Mouse (Mus musculus) testis, postnatal 14 days (tissue): ENCODE data around the gene Serpina12.

Experiments
- DNase-seq: peaks from one replicate; pipeline ENCODE4 v3.0.0; 2021; ENCODE audit warnings: low spot score

Serpina12 gene

GRCm38 (mm10) chr12:104044343-104044742 lies at the start of gene Serpina12:
Gene Serpina12, minus strand, starts transcription at chr12:104044443.
- DNase-seq, result no peak

DNA sequence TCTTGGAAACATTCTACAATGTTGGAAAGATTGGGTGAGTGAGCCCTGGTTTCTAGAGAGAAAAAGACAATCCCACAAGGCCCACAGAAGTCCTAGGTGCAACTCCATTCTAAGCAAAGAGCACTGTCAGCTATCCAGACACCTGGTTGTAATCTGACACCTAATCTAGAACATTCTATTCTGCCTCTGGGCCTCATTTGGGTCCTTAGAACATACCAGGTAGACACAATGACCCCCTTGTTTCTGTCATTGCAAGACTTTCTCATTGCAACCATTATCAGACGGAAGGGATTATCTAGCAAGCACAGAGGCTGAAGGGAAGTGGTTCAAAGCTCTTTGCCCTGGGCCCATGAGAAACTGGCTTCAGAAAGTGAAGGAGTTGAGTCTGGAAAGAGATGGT lies 47.1 kb upstream of the Serpina12 start:
- DNase-seq, result no peak

- DNase-seq, result no peak
Measured at GRCm38 (mm10) chr12:104090119-104090518, 45.9 kb upstream of the Serpina12 start.

- DNase-seq, result no peak
Measured at GRCm38 (mm10) chr12:104072286-104072685, 28.0 kb upstream of the Serpina12 start.

GRCm38 (mm10) chr12:104071708-104072107 lies 27.5 kb upstream of the Serpina12 start:
- DNase-seq, result no peak

DNA sequence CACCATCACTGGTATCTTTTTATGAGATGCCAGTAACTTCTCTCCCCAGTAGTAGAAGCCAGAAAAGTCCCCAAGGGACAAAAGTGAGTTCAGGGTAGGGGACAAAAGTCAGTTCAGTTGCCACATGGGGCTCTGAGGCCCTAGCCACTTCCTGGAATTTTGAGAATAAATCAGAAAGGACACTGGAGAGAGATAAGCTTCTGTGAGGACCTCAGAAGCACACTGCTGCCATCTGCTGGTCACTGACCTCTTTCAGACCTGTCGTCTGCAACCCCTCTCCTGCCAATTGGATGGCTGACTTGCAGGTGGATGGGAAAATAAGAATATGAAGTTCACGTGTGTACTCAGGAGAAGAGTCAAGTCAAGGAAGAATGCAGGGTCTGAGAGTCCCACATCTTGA lies 25.4 kb upstream of the Serpina12 start:
- peak; percentile 46 for DNase-seq

DNA sequence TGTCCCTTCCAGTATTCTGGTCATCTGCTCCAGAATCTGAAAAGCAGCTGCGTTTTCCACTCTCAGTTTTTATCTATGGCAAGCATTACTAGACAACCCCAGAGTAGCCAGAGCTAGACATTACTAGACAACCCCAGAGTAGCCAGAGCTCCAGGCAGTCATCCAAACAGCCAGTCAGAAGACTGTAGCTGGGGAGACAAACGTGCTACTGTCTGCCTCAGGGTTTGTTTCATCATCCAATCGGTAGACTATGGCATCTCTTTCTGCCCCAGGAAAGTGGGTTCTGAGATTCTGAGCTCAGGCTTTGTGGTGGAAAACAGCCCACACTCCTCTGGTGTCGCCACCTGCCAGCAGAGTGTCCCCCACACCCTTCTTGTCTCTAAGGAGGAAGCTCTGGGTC lies 23.3 kb upstream of the Serpina12 start:
- DNase-seq, result peak; percentile 71

DNA sequence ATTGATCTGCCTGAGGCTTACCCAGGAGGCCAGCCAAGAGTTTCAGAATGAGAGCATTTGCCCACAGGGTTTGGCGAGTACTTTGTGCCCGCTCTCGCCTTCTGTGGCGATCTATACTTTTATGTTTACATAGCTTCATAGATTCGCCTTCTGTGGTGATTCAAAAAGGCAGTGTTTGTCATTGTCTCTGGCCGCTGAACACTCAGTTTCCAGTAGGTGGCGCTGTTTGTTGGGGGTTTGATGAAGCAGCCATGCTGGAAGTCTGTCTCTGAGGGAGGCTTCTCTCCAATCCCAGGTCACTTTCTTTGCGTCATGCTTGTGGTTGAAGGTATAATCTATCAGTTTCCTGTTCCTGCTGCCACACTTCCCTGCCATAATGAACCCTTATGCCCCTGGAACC lies 22.0 kb upstream of the Serpina12 start:
- peak; percentile 63 for DNase-seq

DNA sequence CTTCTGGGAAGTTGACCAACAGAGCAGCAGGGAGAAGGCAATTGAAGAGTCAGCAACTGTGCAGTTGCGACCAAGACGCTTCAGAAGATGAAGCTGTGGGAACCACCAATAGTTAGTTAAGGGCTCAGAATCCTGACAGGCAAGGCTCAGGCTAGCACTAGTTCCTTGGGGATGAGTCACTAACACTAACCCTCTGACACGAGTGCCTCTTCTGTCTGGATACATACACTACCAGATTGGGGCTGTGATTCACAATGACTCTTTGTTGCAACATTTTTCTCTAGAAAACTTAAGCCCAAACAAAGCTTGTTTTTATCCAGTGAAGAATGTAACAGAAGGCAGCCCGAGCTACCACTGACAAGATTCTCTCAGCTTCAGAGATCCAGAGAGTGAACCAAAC lies 20.8 kb upstream of the Serpina12 start:
- DNase-seq, result peak; percentile 33

DNA sequence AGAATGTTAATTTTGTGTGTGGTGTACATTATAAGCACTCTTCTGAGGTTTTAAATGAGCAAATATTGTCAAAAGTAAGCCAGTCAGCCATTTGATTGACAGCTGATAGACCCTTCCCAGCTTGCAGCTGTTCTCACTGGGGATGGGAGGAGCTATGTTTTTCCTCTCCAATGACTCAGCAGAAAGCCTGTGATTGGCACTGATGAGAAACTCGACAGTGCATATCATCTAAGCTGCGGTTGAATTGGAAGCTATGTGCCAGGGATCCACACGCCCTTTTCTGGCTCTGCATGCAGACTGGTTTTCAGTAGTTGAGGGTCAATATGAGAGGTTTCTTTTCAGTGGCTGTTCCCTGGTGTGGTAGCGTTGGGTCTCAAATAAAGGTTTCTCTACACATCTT lies 20.3 kb upstream of the Serpina12 start:
- no peak for DNase-seq

DNA sequence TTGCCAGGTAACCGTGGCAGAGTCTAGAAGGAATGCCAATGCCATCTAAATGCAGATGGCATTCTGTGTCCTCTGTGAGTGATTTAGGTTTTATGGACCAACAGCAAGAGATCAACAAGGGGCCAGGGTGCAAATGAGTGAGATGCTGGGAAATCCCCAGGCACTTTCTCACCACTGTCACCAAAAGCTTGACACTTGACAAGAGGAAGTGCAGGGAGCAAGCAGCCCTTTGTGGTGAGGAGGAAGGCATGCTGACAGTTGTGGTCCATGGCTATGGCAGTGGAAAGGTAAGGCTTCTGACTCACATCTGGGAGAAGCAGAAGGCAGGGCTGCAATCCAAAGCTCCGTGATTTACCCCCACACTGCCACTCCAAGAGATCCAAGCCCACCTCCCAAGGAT lies 17.6 kb upstream of the Serpina12 start:
- DNase-seq, result no peak

GRCm38 (mm10) chr12:104060126-104060525 lies 15.9 kb upstream of the Serpina12 start:
- no peak for DNase-seq

GRCm38 (mm10) chr12:104057531-104057930 lies 13.3 kb upstream of the Serpina12 start:
- no peak for DNase-seq

- no peak for DNase-seq
Measured at GRCm38 (mm10) chr12:104057050-104057449, 12.8 kb upstream of the Serpina12 start.

- DNase-seq, result no peak
Measured at GRCm38 (mm10) chr12:104055755-104056154, 11.5 kb upstream of the Serpina12 start.

DNA sequence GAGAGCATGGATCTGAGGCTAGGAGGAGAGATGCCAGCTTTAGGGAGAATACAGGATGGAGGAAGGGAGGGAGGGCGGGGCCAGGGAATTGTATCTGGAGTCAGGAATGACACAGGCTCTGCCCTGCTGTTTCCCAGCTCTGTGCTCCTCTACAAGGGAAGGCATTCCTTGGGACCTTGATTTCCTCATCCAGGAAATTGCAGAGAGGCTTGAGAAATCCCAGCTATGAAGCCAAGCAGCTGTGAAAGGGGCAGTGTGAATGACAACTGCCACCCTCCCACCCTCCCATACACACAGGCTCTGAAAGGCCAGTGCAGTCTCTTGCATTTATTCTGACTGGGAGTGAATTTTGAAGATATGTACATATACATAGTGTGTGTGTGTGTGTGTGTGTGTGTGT lies 9.8 kb upstream of the Serpina12 start:
- DNase-seq, result no peak

DNA sequence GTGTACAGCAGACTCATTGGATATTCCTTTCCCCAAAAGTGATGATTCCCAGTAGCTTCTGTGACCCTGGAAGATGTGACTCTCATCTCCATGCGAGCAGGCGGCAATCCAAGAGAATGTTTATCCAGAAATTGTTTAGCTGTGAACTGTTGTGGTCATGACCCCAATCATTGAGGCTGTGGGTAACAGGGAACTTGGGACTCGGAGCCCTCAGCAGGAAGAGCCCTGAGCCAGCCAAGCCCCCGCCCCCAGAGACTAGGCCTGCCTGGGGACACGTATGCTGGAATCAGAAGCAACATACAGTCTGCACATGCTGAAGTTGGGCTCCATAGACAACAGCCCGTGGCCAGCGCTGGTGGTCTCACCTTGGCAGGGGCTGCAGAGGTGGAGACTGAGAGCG lies 1.5 kb upstream of the Serpina12 start:
- no peak for DNase-seq

GRCm38 (mm10) chr12:104042753-104043152 lies 1.5 kb downstream of the Serpina12 start:
- no peak for DNase-seq

GRCm38 (mm10) chr12:104041401-104041800 lies 2.8 kb downstream of the Serpina12 start:
- no peak for DNase-seq

- DNase-seq, result no peak
Measured at GRCm38 (mm10) chr12:104038181-104038580, 6.1 kb downstream of the Serpina12 start.

DNA sequence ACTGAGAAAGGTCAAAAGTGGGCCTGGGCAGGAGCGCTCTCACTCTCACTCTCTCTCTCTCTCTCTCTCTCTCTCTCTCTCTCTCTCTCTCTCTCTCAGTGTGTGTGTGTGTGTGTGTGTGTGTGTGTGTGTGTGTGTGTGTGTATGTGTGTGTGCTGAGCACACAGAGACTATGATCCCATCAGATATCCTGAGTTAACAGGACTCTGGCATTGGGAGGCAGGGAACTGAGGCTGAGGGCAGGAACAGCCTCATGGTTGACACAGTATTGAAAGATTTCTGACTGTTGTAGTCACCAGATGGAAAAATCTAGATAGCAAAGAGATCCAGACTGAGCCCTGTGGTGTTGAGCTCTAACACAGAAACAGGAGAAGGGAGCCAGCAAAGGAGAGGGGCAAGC lies 10.5 kb downstream of the Serpina12 start:
- no peak for DNase-seq

- peak; percentile 29 for DNase-seq
Measured at GRCm38 (mm10) chr12:104029986-104030385, 14.3 kb downstream of the Serpina12 start.

- no peak for DNase-seq
Measured at GRCm38 (mm10) chr12:104015280-104015679, 29.0 kb downstream of the Serpina12 start.

DNA sequence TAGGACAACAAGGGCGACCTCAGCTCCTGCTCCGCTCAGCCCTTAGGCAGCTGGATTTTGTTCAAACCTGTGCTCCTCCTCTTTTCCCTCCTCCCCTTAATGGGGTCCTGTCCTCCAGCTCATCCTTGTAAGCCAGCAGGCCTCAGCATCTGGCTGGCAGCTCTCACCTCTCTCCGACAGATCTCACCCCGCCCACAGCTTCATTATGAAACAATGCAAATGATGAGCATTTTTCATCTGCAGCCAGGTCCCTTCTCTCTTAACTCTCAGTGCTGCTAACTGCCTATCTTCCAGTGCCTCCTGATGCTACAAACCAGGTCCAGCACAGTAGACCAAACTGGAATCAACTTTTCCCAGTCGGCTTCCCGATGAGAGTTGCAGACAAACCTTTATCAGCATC lies 30.6 kb downstream of the Serpina12 start, which contains the start of gene Serpina9:
Gene Serpina9, minus strand, starts transcription at position 136 of the 400 bp plus-strand sequence.
- no peak for DNase-seq

DNA sequence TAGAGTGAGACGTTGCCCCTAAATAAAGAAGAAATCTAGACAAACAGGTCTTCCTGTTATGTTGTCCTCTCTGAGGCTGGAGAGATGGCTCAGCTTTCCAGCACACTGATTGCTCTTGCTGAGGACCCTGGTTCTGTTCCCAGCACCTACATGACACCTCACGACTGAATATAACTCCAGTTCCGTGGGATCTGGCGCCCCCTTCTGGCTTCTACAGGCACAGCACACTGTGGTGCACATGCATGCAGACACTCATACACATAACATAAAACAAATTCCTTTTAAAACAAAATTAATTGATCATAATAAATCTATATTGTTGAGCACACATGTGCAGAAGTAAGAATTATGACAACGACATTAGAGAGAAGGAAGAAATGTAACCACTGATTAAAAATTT lies 39.6 kb downstream of the Serpina12 start:
- DNase-seq, result no peak
